Mouse (Mus musculus): ENCODE data around the gene Pcsk2. TPM values are rescaled to one million over a fixed set of nuclear protein-coding genes. Genes with fewer than 3 reads are reported as not detected.

Gene Pcsk2
- total and polyA plus RNA-seq, 3 experiments = not detected

- Histone ChIP-seq H3K27ac (no peak overlapping the region), H3K4me1 (ENCODE audit: control insufficient read depth, insufficient read depth, low read length) (no peaks in the 10 kb centered on the region), H3K4me3 (no peak overlapping the region), H3K36me3 (ENCODE audit: control insufficient read depth, insufficient read depth, low read length) (no peaks in the 10 kb centered on the region), H3K9ac (ENCODE audit: low read depth, low read length) (no peak overlapping the region), H3K79me2 (replicated peaks; ENCODE audit: control insufficient read depth, insufficient read depth, low read length) (no peaks in the 10 kb centered on the region), H3K27me3 (ENCODE audit: control insufficient read depth, insufficient read depth, low read length) (no peaks in the 10 kb centered on the region)
- TF ChIP-seq POLR2A (IDR thresholded peaks at IDR 0.05; ENCODE audit: insufficient read depth, low read depth, low read length) = no peak
- TF ChIP-seq CTCF (IDR thresholded peaks at IDR 0.05) = no peak
- no peak for TF ChIP-seq EP300 (IDR thresholded peaks at IDR 0.05; ENCODE audit: insufficient read depth, low read depth, low read length)
- intact Hi-C loops (cut with DNase I) = no loop called here
- WGBS = 85% methylated on average over 2 of the region's 2 CpGs
- DNase-seq = no peak
Observed at GRCm38 (mm10) chr2:143590398-143590797, 44.4 kb downstream of the Pcsk2 start.

GRCm38 (mm10) chr2:143603071-143603470 lies 57.1 kb downstream of the Pcsk2 start:
- no peak for DNase-seq
- intact Hi-C loops (cut with DNase I) = no loop called here
- 60% methylated on average over 3 of the region's 3 CpGs for WGBS
- no peak overlapping the region for H3K9ac ChIP-seq (ENCODE audit: low read depth, low read length)
- H3K4me1 ChIP-seq (ENCODE audit: control insufficient read depth, insufficient read depth, low read length) = no peaks in the 10 kb centered on the region
- TF ChIP-seq POLR2A (IDR thresholded peaks at IDR 0.05; ENCODE audit: insufficient read depth, low read depth, low read length) (no peak), CTCF (IDR thresholded peaks at IDR 0.05) (no peak), EP300 (IDR thresholded peaks at IDR 0.05; ENCODE audit: insufficient read depth, low read depth, low read length) (no peak)
- H3K36me3 ChIP-seq (ENCODE audit: control insufficient read depth, insufficient read depth, low read length) = no peaks in the 10 kb centered on the region
- no peaks in the 10 kb centered on the region for H3K79me2 ChIP-seq (replicated peaks; ENCODE audit: control insufficient read depth, insufficient read depth, low read length)
- no peak overlapping the region for H3K27ac ChIP-seq
- H3K27me3 ChIP-seq (ENCODE audit: control insufficient read depth, insufficient read depth, low read length) = no peaks in the 10 kb centered on the region
- no peak overlapping the region for H3K4me3 ChIP-seq

GRCm38 (mm10) chr2:143603871-143604512 lies 58.0 kb downstream of the Pcsk2 start:
- Histone ChIP-seq H3K4me1 (ENCODE audit: control insufficient read depth, insufficient read depth, low read length) (no peaks in the 10 kb centered on the region), H3K9ac (ENCODE audit: low read depth, low read length) (no peak overlapping the region), H3K36me3 (ENCODE audit: control insufficient read depth, insufficient read depth, low read length) (no peaks in the 10 kb centered on the region), H3K27ac (no peak overlapping the region), H3K79me2 (replicated peaks; ENCODE audit: control insufficient read depth, insufficient read depth, low read length) (no peaks in the 10 kb centered on the region), H3K27me3 (ENCODE audit: control insufficient read depth, insufficient read depth, low read length) (no peaks in the 10 kb centered on the region), H3K4me3 (no peak overlapping the region)
- 41% methylated on average over 2 of the region's 2 CpGs for WGBS
- TF ChIP-seq POLR2A (IDR thresholded peaks at IDR 0.05; ENCODE audit: insufficient read depth, low read depth, low read length) (no peak), EP300 (IDR thresholded peaks at IDR 0.05; ENCODE audit: insufficient read depth, low read depth, low read length) (no peak), CTCF (IDR thresholded peaks at IDR 0.05) (no peak)
- DNase-seq = no peak
- intact Hi-C loops (cut with DNase I) = no loop called here

- no peak overlapping the region for H3K4me3 ChIP-seq
- no peaks in the 10 kb centered on the region for H3K27me3 ChIP-seq (ENCODE audit: control insufficient read depth, insufficient read depth, low read length)
- no peak overlapping the region for H3K27ac ChIP-seq
- 59% methylated on average over 9 of the region's 9 CpGs for WGBS
- H3K36me3 ChIP-seq (ENCODE audit: control insufficient read depth, insufficient read depth, low read length) = no peaks in the 10 kb centered on the region
- H3K4me1 ChIP-seq (ENCODE audit: control insufficient read depth, insufficient read depth, low read length) = no peaks in the 10 kb centered on the region
- no peaks in the 10 kb centered on the region for H3K79me2 ChIP-seq (replicated peaks; ENCODE audit: control insufficient read depth, insufficient read depth, low read length)
- no peak for DNase-seq
- TF ChIP-seq CTCF (IDR thresholded peaks at IDR 0.05) (no peak), EP300 (IDR thresholded peaks at IDR 0.05; ENCODE audit: insufficient read depth, low read depth, low read length) (no peak), POLR2A (IDR thresholded peaks at IDR 0.05; ENCODE audit: insufficient read depth, low read depth, low read length) (no peak)
- intact Hi-C loops (cut with DNase I) = no loop called here
- H3K9ac ChIP-seq (ENCODE audit: low read depth, low read length) = no peak overlapping the region
Observed at GRCm38 (mm10) chr2:143610355-143611331, 64.7 kb downstream of the Pcsk2 start.

- Histone ChIP-seq H3K27ac (no peak overlapping the region), H3K79me2 (replicated peaks; ENCODE audit: control insufficient read depth, insufficient read depth, low read length) (no peaks in the 10 kb centered on the region), H3K4me3 (no peak overlapping the region), H3K9ac (ENCODE audit: low read depth, low read length) (no peak overlapping the region), H3K4me1 (ENCODE audit: control insufficient read depth, insufficient read depth, low read length) (no peaks in the 10 kb centered on the region), H3K27me3 (ENCODE audit: control insufficient read depth, insufficient read depth, low read length) (no peaks in the 10 kb centered on the region), H3K36me3 (ENCODE audit: control insufficient read depth, insufficient read depth, low read length) (no peaks in the 10 kb centered on the region)
- intact Hi-C loops (cut with DNase I) = no loop called here
- TF ChIP-seq EP300 (IDR thresholded peaks at IDR 0.05; ENCODE audit: insufficient read depth, low read depth, low read length) = no peak
- TF ChIP-seq CTCF (IDR thresholded peaks at IDR 0.05) = no peak
- no peak for TF ChIP-seq POLR2A (IDR thresholded peaks at IDR 0.05; ENCODE audit: insufficient read depth, low read depth, low read length)
- 53% methylated on average over 3 of the region's 3 CpGs for WGBS
- DNase-seq = no peak
Observed at GRCm38 (mm10) chr2:143613466-143613865, 67.5 kb downstream of the Pcsk2 start.

- H3K4me3 ChIP-seq = no peak overlapping the region
- WGBS = 64% methylated on average over 5 of the region's 5 CpGs
- no peaks in the 10 kb centered on the region for H3K79me2 ChIP-seq (replicated peaks; ENCODE audit: control insufficient read depth, insufficient read depth, low read length)
- H3K4me1 ChIP-seq (ENCODE audit: control insufficient read depth, insufficient read depth, low read length) = no peaks in the 10 kb centered on the region
- H3K36me3 ChIP-seq (ENCODE audit: control insufficient read depth, insufficient read depth, low read length) = no peaks in the 10 kb centered on the region
- H3K27me3 ChIP-seq (ENCODE audit: control insufficient read depth, insufficient read depth, low read length) = no peaks in the 10 kb centered on the region
- intact Hi-C loops (cut with DNase I) = no loop called here
- TF ChIP-seq CTCF (IDR thresholded peaks at IDR 0.05) (no peak), EP300 (IDR thresholded peaks at IDR 0.05; ENCODE audit: insufficient read depth, low read depth, low read length) (no peak), POLR2A (IDR thresholded peaks at IDR 0.05; ENCODE audit: insufficient read depth, low read depth, low read length) (no peak)
- no peak overlapping the region for H3K9ac ChIP-seq (ENCODE audit: low read depth, low read length)
- H3K27ac ChIP-seq = no peak overlapping the region
- DNase-seq = no peak
Observed at GRCm38 (mm10) chr2:143614775-143615174, 68.8 kb downstream of the Pcsk2 start.
